Mouse (Mus musculus) common myeloid progenitor, adult 5-6 weeks (primary cell): Measurements from ENCODE around the gene Gak. TPM values are rescaled to one million over a fixed set of nuclear protein-coding genes. Genes with fewer than 3 reads are reported as not detected.
A peak's percentile ranks its signal among the peaks of the same experiment; 100 is the strongest.

Experiments
- ATAC-seq: replicated peaks from 2 replicates; pipeline ENCODE4 v1.8.0; 2016; ENCODE audit warnings: low read depth, mild to moderate bottlenecking, moderate TSS enrichment, inconsistent platforms; ENCODE audit not compliant: poor library complexity, severe bottlenecking
- total RNA-seq: library from RNA; stranded (forward); fragments of 200-1000, 187-1606 nt; gene quantifications from 2 replicates; pipeline ENCODE4 v1.2.3, GENCODE M21; 2017

Gene Gak
- total RNA-seq: 102 and 105 TPM in 2 replicates

GRCm38 (mm10) chr5:108629634-108630483 lies at the start of gene Gak, which contains the start of gene Tmem175:
Gene Gak, minus strand, starts transcription at chr5:108629755.
Gene Tmem175, plus strand, starts transcription at chr5:108629770.
- ATAC-seq: peak; percentile 93

GRCm38 (mm10) chr5:108678296-108678854 lies 48.8 kb upstream of the Gak start:
- ATAC-seq: no peak

- no peak for ATAC-seq
Measured at GRCm38 (mm10) chr5:108677605-108678295, 48.2 kb upstream of the Gak start.

- ATAC-seq: peak; percentile 52
Measured at GRCm38 (mm10) chr5:108676772-108677498, 47.4 kb upstream of the Gak start.

- ATAC-seq: peak; percentile 17; the same call in 1 of the 2 replicates
Measured at GRCm38 (mm10) chr5:108675251-108675816, 45.8 kb upstream of the Gak start, which contains the start of gene Slc26a1. Gene Slc26a1, minus strand, starts transcription at chr5:108675569.

- ATAC-seq: no peak
Measured at GRCm38 (mm10) chr5:108674624-108675023, 45.1 kb upstream of the Gak start.

- ATAC-seq: no peak
Measured at GRCm38 (mm10) chr5:108671757-108672156, 42.2 kb upstream of the Gak start.

- peak; percentile 49 for ATAC-seq
Measured at GRCm38 (mm10) chr5:108670785-108671184, 41.2 kb upstream of the Gak start.

- no peak for ATAC-seq
Measured at GRCm38 (mm10) chr5:108669986-108670385, 40.4 kb upstream of the Gak start.

GRCm38 (mm10) chr5:108668977-108669936 lies 39.7 kb upstream of the Gak start, which contains the start of gene Dgkq:
Gene Dgkq, minus strand, starts transcription at chr5:108669672.
- peak; percentile 84 for ATAC-seq

GRCm38 (mm10) chr5:108668387-108668932 lies 38.9 kb upstream of the Gak start:
- no peak for ATAC-seq

GRCm38 (mm10) chr5:108667370-108667769 lies 37.8 kb upstream of the Gak start:
- no peak for ATAC-seq

- no peak for ATAC-seq
Measured at GRCm38 (mm10) chr5:108665066-108665465, 35.5 kb upstream of the Gak start.

- ATAC-seq: no peak
Measured at GRCm38 (mm10) chr5:108662772-108663171, 33.2 kb upstream of the Gak start.

GRCm38 (mm10) chr5:108660632-108661268 lies 31.2 kb upstream of the Gak start:
- peak; percentile 98 for ATAC-seq

- ATAC-seq: 0 out of 2 replicates have a peak, but pooled peaks have one; percentile 19
Measured at GRCm38 (mm10) chr5:108659698-108660631, 30.4 kb upstream of the Gak start, which contains the start of gene Idua. Gene Idua, plus strand, starts transcription at chr5:108660331.

GRCm38 (mm10) chr5:108658611-108659010 lies 29.1 kb upstream of the Gak start:
- no peak for ATAC-seq
